Mouse (Mus musculus): ENCODE results near the gene Gle1.
A peak's percentile ranks its signal among the peaks of the same experiment; 100 is the strongest.
"Not testable (repeated sequence)": the region's sequence is repeated elsewhere in the genome, so short reads cannot be mapped to it uniquely, and the experiment has no call there.

The Gle1 gene

DNA sequence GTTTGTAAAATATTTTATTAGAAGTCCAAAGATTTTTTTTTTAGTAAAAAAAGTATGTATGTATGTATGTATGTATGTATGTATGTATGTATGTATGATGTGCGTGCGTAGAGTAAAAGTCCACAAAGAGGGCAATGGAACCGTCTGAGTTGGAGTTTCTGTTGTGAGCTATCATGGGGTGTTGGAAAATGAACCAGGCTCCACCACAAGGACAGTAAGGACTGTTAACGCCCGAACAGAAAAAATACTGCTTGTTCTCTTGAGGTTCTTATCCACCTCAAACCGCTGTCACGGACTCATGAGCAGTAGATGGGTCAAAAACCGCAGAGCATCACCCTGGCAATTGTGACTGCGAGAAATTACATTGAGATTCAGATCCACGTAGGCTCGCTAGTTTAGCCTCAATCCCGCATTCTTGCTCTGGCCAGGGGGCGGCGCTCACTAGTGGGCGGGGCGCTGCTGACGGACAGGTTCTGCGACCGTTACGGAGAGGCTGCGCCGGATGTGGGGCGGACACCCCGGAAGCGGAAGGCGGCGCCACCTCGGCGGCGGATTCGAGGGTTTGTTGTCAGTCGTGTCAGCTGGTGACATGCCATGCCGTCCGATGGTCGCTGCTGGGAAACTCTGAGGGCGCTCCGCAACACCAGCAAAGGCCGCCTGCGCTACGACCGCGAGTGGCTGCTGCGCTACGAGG lies at the start of gene Gle1:
Gle1 (plus strand) TSS at position 521 of the 694 bp plus-strand sequence.
- peak; percentile 94 for DNase-seq (ENCODE audit: low read depth, low spot score)

DNA sequence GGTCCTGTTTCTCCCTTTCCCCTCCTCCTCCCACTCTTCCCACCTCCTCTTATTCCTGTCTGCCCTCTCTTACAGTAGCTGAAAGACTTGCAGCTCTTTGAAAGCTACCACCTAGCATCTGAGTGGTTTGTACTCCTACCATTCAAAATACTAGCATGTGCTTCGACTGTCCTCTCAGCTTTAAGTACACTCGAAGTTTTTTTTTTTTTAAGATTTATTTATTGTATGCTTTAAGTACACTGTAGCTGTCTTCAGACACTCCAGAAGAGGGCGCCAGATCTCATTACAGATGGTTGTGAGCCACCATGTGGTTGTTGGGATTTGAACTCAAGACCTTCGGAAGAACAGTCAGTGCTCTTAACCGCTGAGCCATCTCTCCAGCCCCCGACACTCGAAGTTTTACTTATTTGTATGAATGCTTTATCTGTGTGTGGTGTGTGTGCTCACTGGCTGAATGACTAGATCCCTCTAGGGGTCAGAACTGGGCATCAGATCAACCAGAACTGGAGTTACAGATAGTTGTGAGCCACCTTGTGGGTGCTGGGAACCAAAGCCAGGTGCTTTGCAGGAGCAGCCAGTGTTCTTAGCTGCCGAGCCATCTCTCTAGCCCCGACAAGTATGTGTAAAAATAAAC lies 48.5 kb upstream of the Gle1 start:
- DNase-seq (ENCODE audit: low read depth, low spot score) = not testable (repeated sequence)

DNA sequence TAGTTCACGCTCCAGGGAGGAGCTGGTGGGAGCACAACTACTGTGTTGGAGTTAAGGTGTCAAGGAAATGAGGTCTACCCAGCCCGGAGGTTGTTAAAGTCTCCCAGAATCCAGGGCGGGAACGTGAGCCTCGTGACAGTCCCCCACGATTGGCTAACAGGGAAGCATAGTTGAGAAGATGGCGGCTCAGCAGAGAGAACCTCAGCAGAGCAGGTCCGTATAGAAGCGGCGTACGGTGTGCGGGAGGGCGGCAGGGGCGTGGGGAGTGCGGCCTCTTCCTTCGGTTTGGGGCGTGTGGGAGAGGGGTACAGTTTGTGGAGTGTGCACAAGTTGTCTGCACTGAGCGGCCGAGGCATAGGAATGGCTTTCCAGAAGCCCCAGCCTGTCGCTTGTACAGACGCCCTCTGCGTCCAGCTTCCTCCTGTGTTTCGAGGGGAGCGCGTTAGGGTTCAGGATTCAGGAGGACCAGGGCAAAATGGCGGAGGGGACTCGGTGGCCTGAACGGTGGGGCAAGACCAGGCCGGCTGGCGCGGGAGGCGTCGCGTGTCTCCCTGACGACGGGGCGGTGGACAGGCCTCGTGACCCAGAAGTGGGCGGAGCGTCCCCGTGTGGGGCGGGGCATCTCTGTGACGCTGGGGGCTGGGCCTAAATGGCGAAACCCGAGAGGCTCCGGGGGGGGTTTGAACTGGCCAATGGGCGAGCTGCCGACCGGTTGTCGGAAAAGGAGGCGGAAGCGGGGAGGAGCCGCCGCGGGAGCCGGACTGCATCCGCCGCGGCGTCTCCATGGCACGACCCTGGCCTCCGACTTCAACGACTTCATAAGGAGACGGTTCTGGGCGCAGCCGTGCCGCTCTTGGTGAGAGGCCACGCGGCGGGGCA lies 45.9 kb upstream of the Gle1 start, which contains the start of gene Odf2:
Odf2 (plus strand) TSS at position 156 of the 879 bp plus-strand sequence.
- DNase-seq (ENCODE audit: low read depth, low spot score) = peak; percentile 99

DNA sequence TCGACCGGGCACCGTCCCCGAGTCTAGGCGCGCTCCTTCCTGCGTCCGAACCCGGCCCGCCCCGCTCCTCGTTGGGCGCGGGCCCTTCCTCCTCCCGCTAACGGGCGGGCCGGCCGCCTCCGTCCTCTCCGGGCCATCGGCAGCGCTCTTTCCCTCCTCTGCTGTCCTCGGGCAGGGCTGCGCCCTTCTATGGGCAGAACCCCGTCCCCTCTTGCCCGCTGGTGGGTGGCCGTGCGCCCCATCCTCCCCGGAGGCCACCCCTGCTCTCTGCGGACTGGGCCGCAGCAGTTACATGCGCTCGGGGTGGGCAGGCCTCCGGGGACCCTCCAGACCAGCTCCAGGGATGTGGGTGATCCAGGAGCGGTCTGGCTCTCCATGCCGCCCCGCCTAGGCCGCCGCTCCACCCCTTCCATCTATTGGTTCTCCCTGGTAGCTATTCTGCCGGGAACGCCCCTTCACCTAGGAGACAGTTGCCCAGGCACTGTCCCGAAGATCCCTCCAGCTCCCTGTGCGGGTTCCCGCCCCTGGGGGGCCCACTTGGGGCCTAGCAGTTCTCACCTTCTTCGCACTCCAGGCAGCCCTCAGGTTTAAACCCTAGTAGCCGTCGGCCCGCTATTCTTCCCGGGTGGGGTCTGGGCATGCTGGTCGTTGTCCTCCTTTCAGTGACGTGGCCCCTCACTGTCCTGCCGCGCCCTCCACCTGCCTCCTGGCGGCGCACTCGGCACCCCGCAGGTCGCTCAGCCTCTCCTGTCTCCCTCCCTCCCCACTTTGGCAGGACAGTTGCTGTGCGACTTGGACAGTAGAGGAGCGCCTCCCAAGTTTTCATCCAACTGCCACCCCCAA lies 45.0 kb upstream of the Gle1 start:
- DNase-seq (ENCODE audit: low read depth, low spot score) = peak; percentile 87

DNA sequence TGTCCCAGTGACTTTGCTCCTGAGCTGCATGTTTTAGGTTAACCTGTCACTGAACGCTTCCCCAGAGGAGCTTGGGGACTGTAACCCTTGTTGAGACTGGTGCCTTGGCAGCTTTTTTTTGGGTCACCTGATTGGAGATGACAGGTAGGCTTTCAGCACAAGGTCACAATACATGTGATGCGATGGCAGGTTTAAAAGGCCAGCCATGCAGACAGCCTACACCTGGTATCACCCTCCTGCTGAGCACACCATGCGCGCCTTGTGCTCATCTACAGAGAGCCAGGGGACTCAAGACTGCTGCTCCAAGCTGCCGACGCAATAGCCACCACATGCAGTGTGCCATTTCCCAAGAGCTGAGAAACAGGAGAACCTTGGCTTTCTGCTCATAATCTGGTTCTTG lies 43.5 kb upstream of the Gle1 start:
- DNase-seq (ENCODE audit: low read depth, low spot score) = no peak

DNA sequence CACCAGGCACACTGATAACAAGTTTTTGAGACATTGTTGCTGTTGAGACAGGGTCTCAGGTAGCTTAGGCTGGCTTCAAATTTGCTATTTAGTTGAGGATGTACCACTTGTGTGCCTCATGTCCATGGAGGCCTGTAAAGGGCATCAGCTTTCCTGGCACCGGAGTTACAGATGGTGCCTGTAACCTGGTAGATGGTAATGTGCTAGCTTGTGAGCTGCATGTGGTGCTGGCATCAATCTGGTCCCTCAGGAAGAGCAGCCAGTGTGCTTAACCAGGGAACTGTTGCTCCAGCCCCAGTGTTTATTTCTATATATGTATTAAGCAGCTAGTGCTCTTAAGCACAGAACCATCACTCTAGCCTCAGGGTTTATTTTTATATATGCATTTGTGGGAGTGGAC lies 39.2 kb upstream of the Gle1 start:
- DNase-seq (ENCODE audit: low read depth, low spot score) = no peak

DNA sequence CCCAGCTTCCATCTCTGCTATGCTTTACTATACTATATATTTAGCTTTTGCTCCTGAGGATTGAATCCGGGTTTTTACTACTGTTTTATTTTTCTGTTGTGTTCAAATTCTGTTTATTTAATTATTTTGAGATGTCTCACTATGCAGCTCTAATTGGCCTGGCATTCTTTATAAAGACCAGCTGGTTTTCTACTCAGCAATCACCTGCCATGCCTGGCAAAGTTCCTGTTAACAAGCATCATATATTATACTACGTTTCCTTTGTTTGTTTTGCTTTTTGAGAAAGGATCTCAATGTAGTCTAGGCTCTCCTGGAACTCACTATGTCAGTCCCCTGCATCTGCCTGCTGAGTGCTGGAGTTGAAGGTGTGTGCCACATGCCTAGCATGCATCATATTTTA lies 37.9 kb upstream of the Gle1 start:
- no peak for DNase-seq (ENCODE audit: low read depth, low spot score)

DNA sequence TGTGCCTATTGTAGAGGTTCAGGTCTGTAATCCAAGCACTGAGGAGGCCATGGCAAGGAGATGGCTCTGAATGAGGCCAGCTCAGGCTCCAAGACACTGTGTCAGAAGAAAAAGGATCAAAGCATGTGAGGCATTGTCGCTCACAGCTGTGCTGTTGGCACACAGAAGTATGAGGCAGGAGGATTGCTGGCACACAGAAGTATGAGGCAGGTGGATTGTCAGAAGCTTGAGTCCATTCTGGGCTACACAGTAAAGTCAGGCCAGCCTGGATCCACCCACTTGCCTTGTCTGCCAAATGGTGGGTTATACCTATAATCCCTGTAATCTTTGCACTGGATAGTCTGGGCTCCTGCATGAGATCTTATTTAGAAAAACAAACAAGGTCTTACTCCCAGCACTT lies 37.1 kb upstream of the Gle1 start:
- no peak for DNase-seq (ENCODE audit: low read depth, low spot score)

DNA sequence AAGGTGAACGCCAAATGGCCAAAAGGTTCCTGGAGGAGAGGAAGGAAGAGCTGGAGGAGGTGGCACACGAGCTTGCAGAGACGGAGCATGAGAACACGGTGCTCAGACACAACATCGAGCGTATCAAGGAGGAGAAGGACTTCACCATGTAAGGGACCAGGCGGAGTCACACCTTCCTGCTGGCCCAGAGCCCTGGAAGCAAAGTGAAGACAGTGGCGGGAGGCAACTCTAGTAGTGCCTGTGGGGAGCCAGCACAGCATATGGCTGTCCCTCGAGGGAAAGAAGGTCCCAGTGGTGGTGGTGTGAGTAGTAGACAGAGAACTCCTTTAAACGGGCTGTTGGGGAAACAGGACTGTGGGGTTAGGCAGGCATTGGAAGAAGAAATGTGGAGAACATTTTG lies 33.0 kb upstream of the Gle1 start:
- no peak for DNase-seq (ENCODE audit: low read depth, low spot score)

DNA sequence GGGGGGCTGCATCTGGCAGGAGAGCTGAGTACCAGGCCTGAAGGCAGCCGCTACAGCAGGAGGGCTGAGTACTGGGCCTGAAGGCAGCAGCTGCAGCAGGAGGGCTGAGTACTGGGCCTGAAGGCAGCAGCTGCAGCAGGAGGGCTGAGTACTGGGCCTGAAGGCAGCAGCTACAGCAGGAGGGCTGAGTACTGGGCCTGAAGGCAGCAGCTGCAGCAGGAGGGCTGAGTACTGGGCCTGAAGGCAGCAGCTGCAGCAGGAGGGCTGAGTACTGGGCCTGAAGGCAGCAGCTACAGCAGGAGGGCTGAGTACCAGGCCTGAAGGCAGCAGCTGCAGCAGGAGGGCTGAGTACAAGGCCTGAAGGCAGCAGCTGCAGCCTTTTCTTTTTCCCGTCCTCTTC lies 27.1 kb upstream of the Gle1 start:
- not testable (repeated sequence) for DNase-seq (ENCODE audit: low read depth, low spot score)

DNA sequence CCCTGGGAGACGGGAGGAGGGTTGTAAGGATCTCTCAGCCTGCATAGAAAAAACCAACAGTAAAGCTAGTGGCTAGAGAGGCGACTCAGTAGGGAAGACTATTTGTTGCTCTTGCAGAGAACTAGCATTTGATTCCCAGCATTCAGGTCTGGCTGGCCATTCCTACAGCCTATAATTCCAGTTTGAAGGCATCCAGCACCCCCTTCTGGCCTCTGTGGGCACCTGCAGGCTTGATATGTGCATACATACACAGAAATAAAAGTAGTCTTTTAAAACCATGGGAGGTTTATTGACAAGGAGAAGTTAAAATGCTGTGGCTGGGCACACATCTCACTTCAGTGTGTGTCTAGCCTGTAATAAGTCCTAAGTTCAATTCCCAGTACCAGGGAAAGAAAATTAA lies 25.2 kb upstream of the Gle1 start:
- DNase-seq (ENCODE audit: low read depth, low spot score) = peak; percentile 19

DNA sequence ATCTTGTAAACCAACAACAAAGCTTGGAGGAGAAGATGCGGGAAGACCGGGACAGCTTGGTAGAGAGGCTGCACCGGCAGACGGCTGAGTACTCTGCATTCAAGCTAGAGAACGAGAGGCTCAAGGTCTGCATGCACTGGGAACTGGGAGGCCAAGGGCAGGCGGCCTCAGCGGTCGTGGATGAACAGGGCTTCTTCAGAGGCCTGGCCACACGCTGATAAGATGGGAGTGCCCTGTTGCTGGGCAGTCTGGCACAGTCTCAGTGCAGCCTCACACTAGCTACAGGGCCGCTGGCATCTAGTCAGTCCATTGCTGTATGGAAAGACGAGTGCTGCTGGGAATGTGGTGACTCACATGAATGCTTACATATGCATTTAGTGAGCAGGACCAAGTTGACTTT lies 17.6 kb upstream of the Gle1 start:
- DNase-seq (ENCODE audit: low read depth, low spot score) = no peak

DNA sequence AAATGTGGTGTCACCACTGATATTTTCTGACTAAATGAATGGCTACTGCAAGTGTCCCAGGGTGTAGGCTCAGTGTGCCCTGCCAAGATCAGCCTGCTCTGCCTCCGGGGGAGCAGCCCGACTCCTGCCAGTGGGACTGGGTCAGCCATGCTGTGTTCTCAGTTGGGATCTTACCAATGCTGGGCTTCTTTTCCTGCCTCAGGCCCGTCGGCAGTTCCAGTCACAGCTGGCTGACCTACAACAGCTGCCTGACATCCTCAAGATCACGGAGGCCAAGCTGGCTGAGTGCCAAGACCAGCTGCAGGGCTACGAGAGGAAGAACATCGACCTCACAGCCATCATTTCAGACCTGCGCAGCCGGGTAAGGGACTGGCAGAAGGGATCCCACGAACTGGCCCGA lies 13.2 kb upstream of the Gle1 start:
- peak; percentile 28 for DNase-seq (ENCODE audit: low read depth, low spot score)

DNA sequence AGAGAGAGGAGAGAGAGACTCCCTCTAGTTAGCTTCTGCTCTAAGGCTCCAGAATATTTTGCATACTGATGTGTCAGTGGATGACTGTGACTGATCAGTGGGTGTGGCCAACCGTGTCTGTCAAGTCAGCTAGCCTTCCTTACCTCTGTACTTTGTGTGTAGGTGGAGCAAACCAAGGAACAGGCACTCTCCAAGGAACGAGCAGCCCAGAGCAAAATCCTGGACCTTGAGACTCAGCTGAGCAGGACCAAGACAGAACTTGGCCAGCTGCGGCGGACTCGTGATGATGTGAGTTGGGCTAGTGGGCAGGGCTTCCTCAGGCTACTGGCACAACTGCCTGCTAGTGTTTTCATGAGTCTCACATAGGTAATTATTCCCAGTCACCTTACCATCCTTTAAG lies 8.7 kb upstream of the Gle1 start:
- DNase-seq (ENCODE audit: low read depth, low spot score) = no peak

DNA sequence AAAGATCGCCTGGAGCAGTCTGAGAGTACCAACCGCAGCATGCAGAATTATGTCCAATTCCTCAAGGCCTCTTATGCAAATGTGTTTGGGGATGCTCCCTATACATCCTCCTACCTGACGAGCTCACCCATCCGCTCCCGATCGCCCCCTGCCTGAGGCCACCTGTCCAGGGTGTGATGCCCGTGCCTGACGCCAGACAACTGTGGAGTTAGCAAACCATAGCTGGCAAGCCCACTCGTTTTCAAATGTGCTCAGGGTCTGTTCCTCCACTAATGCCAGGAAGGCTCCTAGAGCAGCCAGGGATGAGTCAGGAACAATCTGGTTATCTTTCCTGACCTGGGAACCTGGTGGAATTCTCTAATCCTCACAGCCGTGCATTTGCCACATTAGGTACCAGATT lies 4.7 kb upstream of the Gle1 start:
- no peak for DNase-seq (ENCODE audit: low read depth, low spot score)

DNA sequence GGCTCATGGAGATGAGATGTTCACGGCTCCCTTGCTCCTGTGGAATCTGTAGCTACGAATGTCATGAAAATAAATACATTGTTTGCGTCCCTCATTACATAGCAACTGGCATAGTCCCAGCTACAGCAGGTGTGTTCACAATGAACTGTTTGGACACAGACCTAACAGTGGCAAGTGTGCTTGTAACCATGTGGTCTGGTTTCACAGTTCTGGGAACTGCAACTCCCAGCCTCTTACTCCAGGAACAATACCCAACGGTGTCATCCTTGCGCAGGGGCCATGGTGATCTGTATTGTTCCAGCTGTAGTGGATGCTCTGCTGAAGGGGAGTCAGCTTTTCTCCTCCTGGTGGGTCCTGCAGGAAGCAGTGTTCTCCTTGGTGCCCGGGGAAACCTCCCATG lies 4.0 kb upstream of the Gle1 start:
- DNase-seq (ENCODE audit: low read depth, low spot score) = no peak

DNA sequence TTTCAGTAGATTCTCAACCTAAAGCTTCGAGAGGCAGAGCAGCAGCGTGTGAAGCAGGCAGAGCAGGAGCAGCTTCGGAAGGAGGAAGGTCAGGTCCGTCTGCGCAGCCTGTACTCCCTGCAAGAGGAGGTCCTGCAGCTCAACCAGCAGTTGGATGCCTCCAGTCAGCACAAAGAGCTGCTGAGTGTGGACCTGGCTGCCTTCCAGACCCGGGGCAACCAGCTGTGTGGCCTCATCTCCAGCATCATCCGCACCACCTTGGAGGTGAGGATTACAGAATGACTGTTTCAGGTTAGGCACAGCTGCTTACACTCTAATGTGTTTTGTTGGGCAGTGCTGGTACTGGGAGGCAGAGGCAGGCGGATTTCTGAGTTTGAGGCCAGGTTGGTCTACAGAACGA lies 4.8 kb downstream of the Gle1 start:
- DNase-seq (ENCODE audit: low read depth, low spot score) = no peak

DNA sequence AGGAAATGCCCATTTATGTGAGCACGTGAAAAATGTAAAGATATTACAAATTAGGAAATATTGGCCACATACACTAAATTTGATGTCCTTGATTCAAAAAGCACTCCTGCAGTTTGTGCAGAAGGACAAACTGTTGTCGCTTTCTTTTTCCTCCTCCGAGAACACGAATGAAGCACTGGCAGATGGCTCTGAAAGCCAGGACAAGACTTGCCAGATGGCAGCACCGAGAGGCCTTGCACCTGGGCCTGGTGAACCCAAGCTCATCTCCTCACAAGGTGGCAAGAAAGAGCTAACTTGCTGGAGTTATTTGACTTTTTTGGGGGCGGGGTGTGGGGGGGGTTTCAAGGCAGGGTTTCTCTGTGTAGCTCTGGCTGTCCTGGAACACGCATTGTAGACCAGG lies 5.6 kb downstream of the Gle1 start:
- DNase-seq (ENCODE audit: low read depth, low spot score) = no peak

DNA sequence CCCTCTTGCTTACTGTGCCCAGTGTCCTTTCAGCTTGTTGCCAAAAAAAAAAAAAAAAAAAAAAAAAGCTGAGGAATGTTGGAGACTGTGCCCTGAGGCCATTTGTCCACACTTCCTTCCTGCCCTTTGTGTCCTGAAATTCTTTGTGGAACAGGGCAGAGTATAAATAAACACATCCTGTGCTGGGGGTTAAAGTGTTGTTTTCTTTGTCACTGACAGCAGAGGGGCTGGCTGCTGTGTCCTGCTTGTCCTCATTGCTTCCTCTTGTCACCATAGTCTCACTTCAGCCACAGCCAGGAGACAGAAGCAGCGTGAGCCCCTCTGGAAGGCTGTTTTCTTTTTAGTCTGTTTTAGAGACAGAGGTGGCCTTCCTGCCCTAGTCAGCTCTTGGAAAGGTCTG lies 9.5 kb downstream of the Gle1 start:
- DNase-seq (ENCODE audit: low read depth, low spot score) = peak; percentile 45

DNA sequence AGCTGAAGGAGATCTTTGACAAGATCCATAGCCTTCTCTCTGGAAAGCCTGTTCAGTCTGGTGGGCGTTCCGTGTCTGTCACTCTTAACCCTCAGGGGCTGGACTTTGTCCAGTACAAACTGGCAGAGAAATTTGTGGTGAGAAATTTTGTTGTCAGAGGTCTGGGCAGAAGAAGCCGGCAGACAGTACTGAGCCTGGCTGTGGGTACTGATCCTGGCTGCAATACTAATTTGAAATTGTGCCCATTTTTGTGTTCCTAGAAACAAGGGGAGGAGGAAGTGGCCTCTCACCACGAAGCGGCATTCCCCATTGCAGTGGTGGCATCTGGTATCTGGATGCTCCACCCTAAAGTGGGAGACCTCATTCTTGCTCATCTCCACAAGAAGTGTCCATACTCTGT lies 13.7 kb downstream of the Gle1 start:
- no peak for DNase-seq (ENCODE audit: low read depth, low spot score)

DNA sequence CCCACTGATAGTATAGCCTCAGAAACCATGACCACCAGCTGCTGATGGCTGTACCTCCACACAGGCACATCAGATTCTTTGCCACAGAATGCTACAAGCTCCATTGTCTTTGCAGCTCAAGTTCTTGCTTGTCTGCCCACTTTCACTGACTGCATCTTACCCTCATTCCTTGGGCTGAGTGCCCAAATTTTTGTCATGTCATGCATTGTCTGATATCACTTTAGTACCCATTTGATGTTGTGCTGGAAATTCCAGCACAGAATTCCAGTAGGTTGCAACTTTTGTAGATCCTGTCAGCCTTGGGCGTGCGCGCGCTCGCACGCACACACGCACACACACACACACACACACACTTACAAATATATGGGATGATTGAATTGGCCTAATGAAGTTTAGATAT lies 26.0 kb downstream of the Gle1 start:
- no peak for DNase-seq (ENCODE audit: low read depth, low spot score)
